Mouse (Mus musculus): ENCODE results near the gene Igf1r. TPM values are rescaled to one million over a fixed set of nuclear protein-coding genes. Genes with fewer than 3 reads are reported as not detected.
A peak's percentile ranks its signal among the peaks of the same experiment; 100 is the strongest.

Gene Igf1r
- polyA plus RNA-seq, 1 experiment from 2014 or later, result 58.8 TPM

GRCm38 (mm10) chr7:68148297-68149048 is 195.8 kb downstream of the Igf1r start:
- H3K27me3 ChIP-seq, result no peaks in the 10 kb centered on the region
- no peak for DNase-seq (ENCODE audit: low read depth, low spot score)
- ATAC-seq, result peak; percentile 66
- no peak for TF ChIP-seq CTCF (IDR thresholded peaks at IDR 0.05)
- CTCF ChIA-PET, result interaction anchor here (1.4 to 1.5 kb wide), 2 partner anchors 154 to 360 kb away, joined by 3 to 4 read pairs; no protein-coding TSS in a partner anchor
- POLR2A ChIA-PET, result no interaction called here
- in situ Hi-C loops (cut with MboI; ENCODE audit: low pct_unique_long_range_greater_than_20kb), result no loop called here

- in situ Hi-C loops (cut with MboI; ENCODE audit: low pct_unique_long_range_greater_than_20kb), result no loop called here
- no peak for DNase-seq (ENCODE audit: low read depth, low spot score)
- ChIA-PET POLR2A (no interaction called here), CTCF (no interaction called here)
- TF ChIP-seq CTCF (IDR thresholded peaks at IDR 0.05), result no peak
- no peaks in the 10 kb centered on the region for H3K27me3 ChIP-seq
- no peak for ATAC-seq
Measured at GRCm38 (mm10) chr7:68151892-68152291, 199.3 kb downstream of the Igf1r start.

GRCm38 (mm10) chr7:68152458-68152857 is 199.8 kb downstream of the Igf1r start:
- POLR2A ChIA-PET, result no interaction called here
- no peaks in the 10 kb centered on the region for H3K27me3 ChIP-seq
- DNase-seq (ENCODE audit: low read depth, low spot score) (no peak), ATAC-seq (no peak)
- CTCF ChIA-PET, result no interaction called here
- in situ Hi-C loops (cut with MboI; ENCODE audit: low pct_unique_long_range_greater_than_20kb), result no loop called here
- TF ChIP-seq CTCF (IDR thresholded peaks at IDR 0.05), result no peak

- no peak for TF ChIP-seq CTCF (IDR thresholded peaks at IDR 0.05)
- DNase-seq (ENCODE audit: low read depth, low spot score) (no peak), ATAC-seq (no peak)
- no peaks in the 10 kb centered on the region for H3K27me3 ChIP-seq
- ChIA-PET CTCF (no interaction called here), POLR2A (no interaction called here)
- in situ Hi-C loops (cut with MboI; ENCODE audit: low pct_unique_long_range_greater_than_20kb), result no loop called here
Measured at GRCm38 (mm10) chr7:68153269-68153668, 200.6 kb downstream of the Igf1r start.

GRCm38 (mm10) chr7:68154588-68154987 is 202.0 kb downstream of the Igf1r start:
- H3K27me3 ChIP-seq, result no peaks in the 10 kb centered on the region
- ChIA-PET POLR2A (no interaction called here), CTCF (no interaction called here)
- no peak for TF ChIP-seq CTCF (IDR thresholded peaks at IDR 0.05)
- ATAC-seq, result no peak
- DNase-seq (ENCODE audit: low read depth, low spot score), result no peak
- in situ Hi-C loops (cut with MboI; ENCODE audit: low pct_unique_long_range_greater_than_20kb), result no loop called here

GRCm38 (mm10) chr7:68160094-68160791 is 207.6 kb downstream of the Igf1r start:
- DNase-seq (ENCODE audit: low read depth, low spot score) (no peak), ATAC-seq (no peak)
- ChIA-PET POLR2A (interaction anchor here (0.5 kb wide), 1 partner anchor 17 kb away, joined by 5 read pairs; no protein-coding TSS in a partner anchor), CTCF (no interaction called here)
- in situ Hi-C loops (cut with MboI; ENCODE audit: low pct_unique_long_range_greater_than_20kb), result no loop called here
- TF ChIP-seq CTCF (IDR thresholded peaks at IDR 0.05), result no peak
- H3K27me3 ChIP-seq, result no peaks in the 10 kb centered on the region

GRCm38 (mm10) chr7:68164074-68164473 is 211.4 kb downstream of the Igf1r start:
- no peak for ATAC-seq
- in situ Hi-C loops (cut with MboI; ENCODE audit: low pct_unique_long_range_greater_than_20kb), result no loop called here
- ChIA-PET POLR2A (no interaction called here), CTCF (no interaction called here)
- DNase-seq (ENCODE audit: low read depth, low spot score), result no peak
- no peak for TF ChIP-seq CTCF (IDR thresholded peaks at IDR 0.05)
- H3K27me3 ChIP-seq, result no peaks in the 10 kb centered on the region

GRCm38 (mm10) chr7:68172776-68173175 is 220.1 kb downstream of the Igf1r start:
- POLR2A ChIA-PET, result no interaction called here
- no peak for TF ChIP-seq CTCF (IDR thresholded peaks at IDR 0.05)
- ATAC-seq (no peak), DNase-seq (ENCODE audit: low read depth, low spot score) (no peak)
- in situ Hi-C loops (cut with MboI; ENCODE audit: low pct_unique_long_range_greater_than_20kb), result no loop called here
- CTCF ChIA-PET, result no interaction called here
- no peaks in the 10 kb centered on the region for H3K27me3 ChIP-seq

GRCm38 (mm10) chr7:68179672-68180071 is 227.0 kb downstream of the Igf1r start:
- ATAC-seq, result no peak
- POLR2A ChIA-PET, result no interaction called here
- no peak for TF ChIP-seq CTCF (IDR thresholded peaks at IDR 0.05)
- H3K27me3 ChIP-seq, result no peaks in the 10 kb centered on the region
- in situ Hi-C loops (cut with MboI; ENCODE audit: low pct_unique_long_range_greater_than_20kb), result loop anchor here (5.0 kb wide), 1 partner anchor 47 kb away; no protein-coding TSS in a partner anchor
- CTCF ChIA-PET, result interaction anchor here (0.9 to 2.8 kb wide), 4 partner anchors 11 to 214 kb away, joined by 3 to 20 read pairs (median 4); no protein-coding TSS in a partner anchor
- DNase-seq (ENCODE audit: low read depth, low spot score), result no peak

- TF ChIP-seq CTCF (IDR thresholded peaks at IDR 0.05), result no peak
- in situ Hi-C loops (cut with MboI; ENCODE audit: low pct_unique_long_range_greater_than_20kb), result loop anchor here (5.0 kb wide), 1 partner anchor 49 kb away; no protein-coding TSS in a partner anchor
- peak; percentile 19 for DNase-seq (ENCODE audit: low read depth, low spot score)
- no peaks in the 10 kb centered on the region for H3K27me3 ChIP-seq
- ChIA-PET POLR2A (interaction anchor here (0.5 kb wide), 1 partner anchor 61 kb away, joined by 3 read pairs; no protein-coding TSS in a partner anchor), CTCF (interaction anchor here (1.2 to 2.8 kb wide), 2 partner anchors 12 to 121 kb away, joined by 3 to 20 read pairs; no protein-coding TSS in a partner anchor)
- no peak for ATAC-seq
Measured at GRCm38 (mm10) chr7:68181104-68181503, 228.5 kb downstream of the Igf1r start.

- in situ Hi-C loops (cut with MboI; ENCODE audit: low pct_unique_long_range_greater_than_20kb), result loop anchor here (5.0 kb wide), 1 partner anchor 50 kb away; no protein-coding TSS in a partner anchor
- DNase-seq (ENCODE audit: low read depth, low spot score) (peak; percentile 17), ATAC-seq (no peak)
- ChIA-PET CTCF (interaction anchor here (1.2 kb wide), 1 partner anchor 120 kb away, joined by 3 read pairs; no protein-coding TSS in a partner anchor), POLR2A (interaction anchor here (0.7 kb wide), 1 partner anchor 59 kb away, joined by 4 read pairs; no protein-coding TSS in a partner anchor)
- no peaks in the 10 kb centered on the region for H3K27me3 ChIP-seq
- TF ChIP-seq CTCF (IDR thresholded peaks at IDR 0.05), result no peak
Measured at GRCm38 (mm10) chr7:68182025-68182424, 229.4 kb downstream of the Igf1r start.
